8 mouse cellular contexts compared by ENCODE assay signal in the genomic region with DNA sequence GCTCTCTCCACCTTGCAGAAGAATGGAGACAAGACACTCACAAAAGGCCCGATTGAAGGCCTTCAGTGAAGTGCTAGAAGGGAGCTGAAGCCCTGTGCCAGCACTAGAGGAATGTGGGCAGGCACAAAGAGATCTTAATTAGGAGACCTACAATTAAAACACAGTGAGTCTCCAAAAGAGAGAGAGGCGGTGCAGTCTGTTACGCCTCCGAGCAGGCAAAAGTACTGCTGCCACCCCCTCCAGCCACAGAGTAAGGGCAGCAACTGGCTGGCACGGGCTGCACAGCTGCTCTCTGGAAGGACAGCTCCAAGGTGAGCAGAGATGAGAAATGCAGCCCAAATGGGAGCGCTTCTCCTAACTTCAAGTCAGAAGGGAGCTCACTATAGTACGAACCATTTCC. TPM values are rescaled to one million over a fixed set of nuclear protein-coding genes. Genes with fewer than 3 reads are reported as not detected.
DNase-seq lines count a peak whose midpoint lies in the region; ATAC-seq lines count a peak whose summit lies in the region.

No protein-coding gene starts in this region.

- no peak for ATAC-seq in megakaryocyte, adult 5-6 weeks (ENCODE audit: poor library complexity, severe bottlenecking)

- intact Hi-C loops in gastrocnemius, postnatal 36 days (cut with DNase I) = no loop called here
- intact Hi-C loops in heart, postnatal 10 days (cut with DNase I) = no loop called here

- DNase-seq in gastrocnemius, postnatal 10 days = peak; percentile 29
- no peak for DNase-seq in gastrocnemius, postnatal 36 days
- peak; percentile 64 for DNase-seq in retina, postnatal 1 day
- no peak for DNase-seq in retina, embryonic 14.5 days (ENCODE audit: low spot score)
- DNase-seq in heart, postnatal 10 days = peak; percentile 41 to 58
- peak; percentile 39 for DNase-seq in ovary, postnatal 36 days (ENCODE audit: low spot score)
- no peak for DNase-seq in spleen, postnatal 14 days (ENCODE audit: low spot score in 2 of 2)

RNA-seq across cellular contexts. Expression of gene Kmt2a, which starts 5.6 kb away (rescaled TPM):
- 10 to 100 TPM; 15.1 to 21.3 TPM for total RNA-seq in gastrocnemius, postnatal 10 days (2021)
- 10 to 100 TPM; 12.5 to 12.8 TPM for total RNA-seq in gastrocnemius, postnatal 36 days (2021)
- 10 to 100 TPM; 25.0 to 30.3 TPM for total RNA-seq in heart, postnatal 10 days (2021)
- 32.8 and 44.7 TPM in 2 replicates for total RNA-seq in megakaryocyte, adult 5-6 weeks (2015)
- 5.5 and 15.9 TPM in 2 replicates for total RNA-seq in megakaryocyte, adult 5-6 weeks (2017)

RNA-seq across cellular contexts. Expression of gene Atp5l, which starts 45.1 kb away (rescaled TPM):
- 100 to 1,000 TPM; 647 to 794 TPM for total RNA-seq in gastrocnemius, postnatal 10 days (2021)
- total RNA-seq in gastrocnemius, postnatal 36 days (2021) = 100 to 1,000 TPM; 659 to 699 TPM
- 1,000 to 10,000 TPM; 1,370 to 1,379 TPM for total RNA-seq in heart, postnatal 10 days (2021)
- 490 and 523 TPM in 2 replicates for total RNA-seq in megakaryocyte, adult 5-6 weeks (2015)
- 117 and 122 TPM in 2 replicates for total RNA-seq in megakaryocyte, adult 5-6 weeks (2017)

Comparison
In these comparisons a context has a peak if more than half of its experiments do, and no peak if none do; other contexts are left out.
1. DNase-seq: peak in gastrocnemius, postnatal 10 days (single experiment), retina, postnatal 1 day (single experiment), heart, postnatal 10 days (2 of 2) and ovary, postnatal 36 days (single experiment); none in gastrocnemius, postnatal 36 days (0 of 2), retina, embryonic 14.5 days (single experiment) and spleen, postnatal 14 days (0 of 2).